Mouse (Mus musculus) forebrain, postnatal 0 days (tissue): Measurements from ENCODE around the gene Cir1. TPM values are rescaled to one million over a fixed set of nuclear protein-coding genes. Genes with fewer than 3 reads are reported as not detected.

Source experiments
- ATAC-seq: fragments of 200-750 bp; cut with Nextera tagmentation; 2 replicates; pipeline ENCODE4 v1.8.0; 2017; ENCODE audit warnings: mild to moderate bottlenecking, moderate library complexity
- DNase-seq: peaks from one replicate; pipeline ENCODE4 v3.0.0-alpha.2; 2015
- H3K27ac ChIP-seq: fragments of 300-500 bp; sonication (generic); 2 replicates; pipeline ENCODE4 v1.5.1; 2014; ENCODE audit warnings: low read depth, mild to moderate bottlenecking, antibody characterized with exemption, low read length, moderate library complexity, mixed read lengths
- H3K27me3 ChIP-seq: fragments of 300-500 bp; sonication (generic); 2 replicates; pipeline ENCODE4 v1.6.1; 2014; ENCODE audit warnings: mild to moderate bottlenecking, low read length, mixed read lengths; ENCODE audit not compliant: insufficient read depth
- H3K36me3 ChIP-seq: fragments of 300-500 bp; sonication (generic); 2 replicates; pipeline ENCODE4 v1.6.1; 2014; ENCODE audit warnings: mild to moderate bottlenecking, moderate library complexity; ENCODE audit not compliant: insufficient read depth
- H3K4me1 ChIP-seq: fragments of 300-500 bp; sonication (generic); 2 replicates; pipeline ENCODE4 v1.6.1; 2014; ENCODE audit warnings: antibody characterized with exemption; ENCODE audit not compliant: insufficient read depth
- H3K4me2 ChIP-seq: fragments of 300-500 bp; sonication (generic); 2 replicates; pipeline ENCODE4 v1.6.1; 2014; ENCODE audit warnings: low read depth, mild to moderate bottlenecking, moderate library complexity
- H3K4me3 ChIP-seq: fragments of 300-500 bp; sonication (generic); 2 replicates; pipeline ENCODE4 v1.5.1; 2014; ENCODE audit warnings: low read depth, low read length, mixed read lengths
- H3K9ac ChIP-seq: fragments of 300-500 bp; sonication (generic); 2 replicates; pipeline ENCODE4 v1.6.1; 2014; ENCODE audit warnings: mild to moderate bottlenecking
- H3K9me3 ChIP-seq: fragments of 300-500 bp; sonication (generic); 2 replicates; pipeline ENCODE4 v1.6.1; 2016; ENCODE audit warnings: low read length
- CTCF ChIP-seq: sonication (generic); IDR thresholded peaks from 2 replicates; pipeline ENCODE4 v1.5.1; 2016; ENCODE audit warnings: antibody characterized with exemption, control low read depth, low read depth
- WGBS: fragments of 180-500 bp; shearing (Covaris S2); extraction: QIAGEN DNeasy Blood & Tissue Kit; methylation state at CpG from one replicate; pipeline ENCODE4 v1.1.7; 2014; 5-methylcytosine and 5-hydroxymethylcytosine counted together
- polyA plus RNA-seq: library from polyadenylated mRNA; unstranded; fragments of >200 nt; fragmentation: Nextera tagmentation; extraction: Ambion mirVana; gene quantifications from 2 replicates; pipeline ENCODE4 v1.2.1, GENCODE M21; 2015
- total RNA-seq: library from RNA; depleted of rRNA; stranded (reverse); fragments of >200 nt; gene quantifications from 2 replicates; pipeline ENCODE4 v1.2.3, GENCODE M21; 2014; rRNA removed

The Cir1 gene
- total RNA-seq (9.5 and 10.6 TPM in 2 replicates), polyA plus RNA-seq (29.3 and 30.3 TPM in 2 replicates)

GRCm38 (mm10) chr2:73312152-73313116 lies at the start of gene Cir1, which contains the start of gene Scrn3:
TSS of gene Cir1 (minus strand) at chr2:73312701.
TSS of gene Scrn3 (plus strand) at chr2:73312601.
- peaks cover 18% of the 10 kb centered on the region for H3K36me3 ChIP-seq
- H3K9me3 ChIP-seq = no peaks in the 10 kb centered on the region
- 2% methylated on average over 64 of the region's 64 CpGs for WGBS
- H3K4me2 ChIP-seq = peak within 1 kb of the TSS; percentile 62
- peak; percentile 99 for DNase-seq
- peak within 1 kb of the TSS; percentile 78 for H3K27ac ChIP-seq
- ATAC-seq = peak; percentile 99
- peak within 1 kb of the TSS; percentile 86 for H3K4me3 ChIP-seq
- H3K9ac ChIP-seq = peak within 1 kb of the TSS; percentile 58
- no peak for TF ChIP-seq CTCF
- H3K27me3 ChIP-seq = no peaks in the 10 kb centered on the region
- H3K4me1 ChIP-seq = peaks cover 4% of the 10 kb centered on the region; the same call in 1 of the 2 replicates

GRCm38 (mm10) chr2:73360536-73360935 lies 48.0 kb upstream of the Cir1 start:
- WGBS = 86% methylated on average over 2 of the region's 2 CpGs
- DNase-seq (no peak), ATAC-seq (no peak)
- no peaks in the 10 kb centered on the region for H3K27me3 ChIP-seq
- H3K9ac ChIP-seq = no peak overlapping the region
- no peaks in the 10 kb centered on the region for H3K9me3 ChIP-seq
- no peak overlapping the region for H3K27ac ChIP-seq
- no peak for TF ChIP-seq CTCF
- H3K36me3 ChIP-seq = peaks cover 19% of the 10 kb centered on the region
- no peak overlapping the region for H3K4me3 ChIP-seq
- H3K4me1 ChIP-seq = no peaks in the 10 kb centered on the region
- no peak overlapping the region for H3K4me2 ChIP-seq

DNA sequence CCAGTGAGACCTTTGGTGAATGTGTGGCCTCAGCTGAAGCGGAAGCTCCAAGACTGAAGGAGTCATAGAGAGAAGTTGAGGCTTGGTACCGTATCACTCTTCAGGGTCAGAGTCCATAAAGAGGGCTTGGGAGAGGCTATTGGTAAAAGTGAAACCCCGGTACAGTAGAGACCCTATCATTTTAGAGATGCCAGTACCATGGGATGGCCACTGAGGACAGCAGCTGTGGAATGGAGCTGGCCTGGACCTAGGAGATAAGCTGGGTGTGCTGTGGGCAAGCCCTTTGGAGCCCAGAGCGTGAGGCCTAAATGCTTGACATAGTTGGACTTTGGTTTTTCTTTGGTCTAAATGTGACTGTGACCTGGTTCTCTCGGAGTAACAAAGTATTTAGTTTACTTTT lies 47.4 kb upstream of the Cir1 start:
- Histone ChIP-seq H3K27ac (no peak overlapping the region), H3K9ac (no peak overlapping the region), H3K4me3 (no peak overlapping the region), H3K27me3 (no peaks in the 10 kb centered on the region), H3K36me3 (peaks cover 19% of the 10 kb centered on the region), H3K4me1 (no peaks in the 10 kb centered on the region), H3K9me3 (no peaks in the 10 kb centered on the region), H3K4me2 (no peak overlapping the region)
- ATAC-seq (no peak), DNase-seq (no peak)
- 94% methylated on average over 5 of the region's 5 CpGs for WGBS
- TF ChIP-seq CTCF = no peak

DNA sequence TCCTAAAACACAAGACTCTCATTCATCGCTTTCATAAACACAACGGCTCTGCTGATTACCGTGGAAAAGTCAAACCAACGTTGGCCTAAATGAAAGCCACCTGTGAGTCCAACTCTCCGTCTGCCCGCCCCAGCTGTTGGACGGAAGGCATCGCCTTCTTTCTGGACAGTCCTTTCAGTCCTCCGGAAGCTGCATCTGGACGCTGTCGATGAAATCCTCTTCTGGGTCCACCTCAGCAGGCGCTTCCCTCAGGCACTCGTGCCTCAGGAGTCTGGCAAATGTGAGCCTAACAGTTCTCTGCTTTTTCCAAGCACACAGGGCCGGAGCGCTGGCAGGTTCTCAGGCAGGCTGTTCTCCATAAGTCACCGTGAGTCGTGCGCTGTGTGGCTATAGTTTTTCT lies 44.5 kb upstream of the Cir1 start:
- Histone ChIP-seq H3K27ac (no peak overlapping the region), H3K4me1 (peaks cover 3% of the 10 kb centered on the region; the same call in 1 of the 2 replicates), H3K9me3 (no peaks in the 10 kb centered on the region), H3K9ac (no peak overlapping the region), H3K4me3 (no peak overlapping the region), H3K27me3 (no peaks in the 10 kb centered on the region), H3K36me3 (peaks cover 20% of the 10 kb centered on the region), H3K4me2 (no peak overlapping the region)
- no peak for DNase-seq
- 79% methylated on average over 18 of the region's 18 CpGs for WGBS
- no peak for ATAC-seq
- TF ChIP-seq CTCF = no peak

- H3K9ac ChIP-seq = peak overlapping the region; percentile 22; the same call in 1 of the 2 replicates
- no peaks in the 10 kb centered on the region for H3K9me3 ChIP-seq
- peaks cover 10% of the 10 kb centered on the region; the same call in 1 of the 2 replicates for H3K4me1 ChIP-seq
- DNase-seq = peak; percentile 63
- peak overlapping the region; percentile 3; the same call in 1 of the 2 replicates for H3K4me3 ChIP-seq
- H3K36me3 ChIP-seq = peaks cover 10% of the 10 kb centered on the region; the same call in 1 of the 2 replicates
- peak overlapping the region; percentile 51 for H3K27ac ChIP-seq
- no peak for TF ChIP-seq CTCF
- ATAC-seq = peak; percentile 85
- H3K27me3 ChIP-seq = no peaks in the 10 kb centered on the region
- peak overlapping the region; percentile 21; the same call in 1 of the 2 replicates for H3K4me2 ChIP-seq
- 14% methylated on average over 7 of the region's 7 CpGs for WGBS
These were observed 39.5 kb upstream of the Cir1 start for GRCm38 (mm10) chr2:73351927-73352374.

DNA sequence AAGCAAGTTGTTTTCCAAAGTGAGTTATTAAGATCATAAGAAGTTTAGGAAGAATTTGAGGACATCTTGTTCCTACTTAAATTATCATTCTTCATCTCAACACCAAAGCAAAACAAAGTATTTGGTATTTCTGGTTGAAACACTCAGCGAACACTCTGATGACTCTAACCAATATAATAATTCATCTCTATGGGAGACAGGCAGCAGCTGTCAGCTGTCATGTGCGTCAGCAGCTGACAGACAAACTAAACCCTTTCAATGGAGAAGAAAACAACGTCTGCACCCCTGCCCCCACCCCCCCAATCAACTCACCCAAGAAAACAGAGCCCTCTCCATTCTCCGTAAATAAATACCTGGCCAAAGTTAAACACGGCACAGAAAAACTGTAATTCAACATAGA lies 39.0 kb upstream of the Cir1 start:
- 24% methylated on average over 5 of the region's 5 CpGs for whole genome bisulfite sequencing
- peak; percentile 40 for DNase-seq
- H3K9ac ChIP-seq = no peak overlapping the region
- peaks cover 7% of the 10 kb centered on the region; the same call in 1 of the 2 replicates for H3K36me3 ChIP-seq
- H3K4me3 ChIP-seq = no peak overlapping the region
- H3K9me3 ChIP-seq = no peaks in the 10 kb centered on the region
- H3K4me1 ChIP-seq = peaks cover 10% of the 10 kb centered on the region; the same call in 1 of the 2 replicates
- peak overlapping the region; percentile 51 for H3K27ac ChIP-seq
- no peaks in the 10 kb centered on the region for H3K27me3 ChIP-seq
- H3K4me2 ChIP-seq = peak overlapping the region; percentile 21; the same call in 1 of the 2 replicates
- TF ChIP-seq CTCF = no peak
- ATAC-seq = peak; percentile 63; the same call in 1 of the 2 replicates

DNA sequence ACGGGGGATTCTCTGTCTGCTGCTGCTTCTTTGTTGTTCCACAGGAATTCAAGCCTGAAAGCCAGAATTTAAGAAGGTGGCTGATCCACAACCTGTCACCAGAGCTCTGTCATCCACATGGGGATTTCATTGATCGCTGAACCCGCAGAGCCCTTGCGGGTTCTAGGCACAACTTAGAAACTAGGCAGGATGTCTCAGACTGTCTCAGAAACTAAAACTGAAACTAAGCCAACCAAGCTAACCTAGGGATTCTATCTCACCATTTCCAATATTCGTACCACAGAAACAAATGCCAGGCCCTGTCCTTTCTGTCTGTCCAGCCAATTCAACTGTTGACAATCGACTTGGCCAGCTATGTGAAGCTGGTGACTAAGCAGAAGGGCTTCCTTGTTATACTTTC lies 35.7 kb upstream of the Cir1 start:
- Histone ChIP-seq H3K9me3 (no peaks in the 10 kb centered on the region), H3K27ac (no peak overlapping the region), H3K4me1 (peaks cover 10% of the 10 kb centered on the region; the same call in 1 of the 2 replicates), H3K9ac (no peak overlapping the region), H3K4me3 (no peak overlapping the region), H3K4me2 (no peak overlapping the region), H3K36me3 (peaks cover 2% of the 10 kb centered on the region; the same call in 1 of the 2 replicates), H3K27me3 (no peaks in the 10 kb centered on the region)
- DNase-seq = no peak
- no peak for TF ChIP-seq CTCF
- ATAC-seq = no peak
- 80% methylated on average over 6 of the region's 6 CpGs for WGBS
